In genomic region chr16:24891453-24891852, GRCm38 (mm10) we compare ENCODE assay signal across 10 mouse cellular contexts.
DNase-seq lines count a peak whose midpoint lies in the region; ATAC-seq and TF ChIP-seq lines count a peak whose summit lies in the region.
"Had no signal": no experiment of that assay in that cellular context is flagged by ENCODE, and none has a peak within 500 bp of the region (broad histone marks: within the 10 kb centered on the region; RNA-seq: fewer than 3 reads in every experiment).

No protein-coding gene starts in this region.

- WGBS in liver, postnatal 0 days (ENCODE audit: insufficient replicate concordance), result 31% methylated on average over 6 of the region's 6 CpGs
- 45% methylated on average over 6 of the region's 6 CpGs for WGBS in liver, embryonic 12.5 days (ENCODE audit: insufficient replicate concordance)

- peak; percentile 64 for ATAC-seq in liver, postnatal 0 days
- ATAC-seq in liver, embryonic 12.5 days, result no peak
- peak; percentile 90 for ATAC-seq in monocyte, adult 5-6 weeks (replicated peaks; ENCODE audit: insufficient number of reproducible peaks, low FRiP score, low TSS enrichment, poor library complexity, severe bottlenecking)
- ATAC-seq: intestine, embryonic 15.5 days had no signal

- H3K36me3 ChIP-seq in liver, postnatal 0 days (replicated peaks; ENCODE audit: insufficient read depth, low read length), result no peaks in the 10 kb centered on the region; the same call in 1 of the 2 replicates
- H3K36me3 ChIP-seq in liver, embryonic 12.5 days, result no peaks in the 10 kb centered on the region
- H3K36me3 ChIP-seq: intestine, embryonic 15.5 days had no signal

- H3K4me3 ChIP-seq in liver, postnatal 0 days (ENCODE audit: low read depth, low read length), result no peak overlapping the region
- no peak overlapping the region for H3K4me3 ChIP-seq in liver, embryonic 12.5 days
- H3K4me3 ChIP-seq: intestine, embryonic 15.5 days had no signal

- TF ChIP-seq EP300 in liver, postnatal 0 days (IDR thresholded peaks at IDR 0.05; ENCODE audit: low read depth), result no peak

- H3K27me3 ChIP-seq in liver, postnatal 0 days (ENCODE audit: insufficient read depth, low read length), result no peaks in the 10 kb centered on the region
- H3K27me3 ChIP-seq in liver, embryonic 12.5 days (replicated peaks), result no peaks in the 10 kb centered on the region
- H3K27me3 ChIP-seq: intestine, embryonic 15.5 days had no signal

- peak; percentile 47 for DNase-seq in liver, postnatal 0 days
- peak; percentile 34 to 56 for DNase-seq in gastrocnemius, adult 8-10 months (ENCODE audit: low spot score in 2 of 2)
- DNase-seq in heart, postnatal 25 days (ENCODE audit: low spot score), result peak; percentile 40
- DNase-seq in left cerebral cortex, postnatal 10 days (ENCODE audit: extremely low spot score in 1 of 2, low spot score in 2 of 2), result no peak
- no peak for DNase-seq in thymus, postnatal 36 days
- DNase-seq: cerebellum, adult 9-11 months; spleen, adult 18-20 months had no signal

- H3K9me3 ChIP-seq in liver, postnatal 0 days (ENCODE audit: low read length), result no peaks in the 10 kb centered on the region
- no peaks in the 10 kb centered on the region for H3K9me3 ChIP-seq in liver, embryonic 12.5 days (replicated peaks)
- H3K9me3 ChIP-seq: intestine, embryonic 15.5 days had no signal

- H3K4me1 ChIP-seq in liver, postnatal 0 days (ENCODE audit: insufficient read depth), result peaks cover 5% of the 10 kb centered on the region; the same call in 1 of the 2 replicates
- H3K4me1 ChIP-seq in liver, embryonic 12.5 days, result no peaks in the 10 kb centered on the region
- H3K4me1 ChIP-seq: intestine, embryonic 15.5 days had no signal

- 0 out of 2 replicates have a peak overlapping the region, but pooled peaks have one; percentile 3 for H3K27ac ChIP-seq in liver, postnatal 0 days (ENCODE audit: low read depth)
- H3K27ac ChIP-seq in liver, embryonic 12.5 days, result no peak overlapping the region
- H3K27ac ChIP-seq: intestine, embryonic 15.5 days had no signal

- intact Hi-C loops in heart, postnatal 25 days (cut with DNase I), result loop anchor here (2.0 to 5.0 kb wide), 2 partner anchors 171 to 904 kb away; partner anchors contain the start of genes Bcl6 and Gm37419
- intact Hi-C loops in left cerebral cortex, postnatal 10 days (cut with DNase I), result no loop called here

- no peak overlapping the region for H3K9ac ChIP-seq in liver, postnatal 0 days (replicated peaks)
- H3K9ac ChIP-seq in liver, embryonic 12.5 days, result no peak overlapping the region
- H3K9ac ChIP-seq: intestine, embryonic 15.5 days had no signal

- no peak for TF ChIP-seq CTCF in liver, postnatal 0 days (IDR thresholded peaks at IDR 0.05; ENCODE audit: low read depth)

- H3K4me2 ChIP-seq in liver, postnatal 0 days (ENCODE audit: low read depth, low read length), result no peak overlapping the region
- no peak overlapping the region for H3K4me2 ChIP-seq in liver, embryonic 12.5 days
- H3K4me2 ChIP-seq: intestine, embryonic 15.5 days had no signal

Comparison
In these comparisons a context has a peak if more than half of its experiments do, and no peak if none do; other contexts are left out.
1. DNase-seq: peak in liver, postnatal 0 days (single experiment), gastrocnemius, adult 8-10 months (2 of 2) and heart, postnatal 25 days (single experiment); none in left cerebral cortex, postnatal 10 days (0 of 2) and thymus, postnatal 36 days (0 of 2).